Mouse (Mus musculus): ENCODE measurements around the gene Cfc1.

GRCm38 (mm10) chr1:34516595-34516994 lies 18.9 kb upstream of the Cfc1 start:
- TF ChIP-seq CTCF (IDR thresholded peaks at IDR 0.05; ENCODE audit: low read depth, low read length) (no peak), POLR2A (IDR thresholded peaks at IDR 0.05; ENCODE audit: extremely low read depth, insufficient read depth, low read length) (no peak)
